Mouse (Mus musculus): ENCODE data around the gene Siah2. TPM values are rescaled to one million over a fixed set of nuclear protein-coding genes. Genes with fewer than 3 reads are reported as not detected.

The Siah2 gene
- polyA plus RNA-seq, 1 experiment from 2014 or later: 7.8 TPM

GRCm38 (mm10) chr3:58691374-58691939 lies 743 bp downstream of the Siah2 start:
- peak overlapping the region; percentile 92 for H3K4me2 ChIP-seq (replicated peaks)
- H3K27me3 ChIP-seq: peaks cover 14% of the 10 kb centered on the region
- no peaks in the 10 kb centered on the region for H3K36me3 ChIP-seq
- peak; percentile 44 for ATAC-seq (ENCODE audit: low FRiP score)
- H3K4me1 ChIP-seq: peaks cover 16% of the 10 kb centered on the region; the same call in 1 of the 2 replicates
- no peaks in the 10 kb centered on the region for H3K9me3 ChIP-seq (replicated peaks)
- peak overlapping the region; percentile 87 for H3K4me3 ChIP-seq
- WGBS: under 1% methylated on average over 47 of the region's 65 CpGs
- H3K27ac ChIP-seq: peak overlapping the region; percentile 86
- peak overlapping the region; percentile 87 for H3K9ac ChIP-seq

- peak overlapping the region; percentile 92 for H3K4me2 ChIP-seq (replicated peaks)
- ATAC-seq (ENCODE audit: low FRiP score): peak; percentile 11; the same call in 1 of the 2 replicates
- no peaks in the 10 kb centered on the region for H3K36me3 ChIP-seq
- peaks cover 14% of the 10 kb centered on the region for H3K27me3 ChIP-seq
- peaks cover 16% of the 10 kb centered on the region; the same call in 1 of the 2 replicates for H3K4me1 ChIP-seq
- peak overlapping the region; percentile 86; the same call in 1 of the 2 replicates for H3K27ac ChIP-seq
- no peaks in the 10 kb centered on the region for H3K9me3 ChIP-seq (replicated peaks)
- H3K4me3 ChIP-seq: peak overlapping the region; percentile 87
- peak overlapping the region; percentile 87 for H3K9ac ChIP-seq
- 1% methylated on average over 23 of the region's 24 CpGs for WGBS
Measured at GRCm38 (mm10) chr3:58690619-58691373, 1.4 kb downstream of the Siah2 start.

GRCm38 (mm10) chr3:58689721-58690120 lies 2.5 kb downstream of the Siah2 start:
- no peak overlapping the region for H3K4me3 ChIP-seq
- no peaks in the 10 kb centered on the region for H3K9me3 ChIP-seq (replicated peaks)
- H3K27ac ChIP-seq: no peak overlapping the region
- no peaks in the 10 kb centered on the region for H3K36me3 ChIP-seq
- no peak overlapping the region for H3K4me2 ChIP-seq (replicated peaks)
- peaks cover 16% of the 10 kb centered on the region; the same call in 1 of the 2 replicates for H3K4me1 ChIP-seq
- peaks cover 14% of the 10 kb centered on the region for H3K27me3 ChIP-seq
- H3K9ac ChIP-seq: no peak overlapping the region
- 46% methylated on average over 3 of the region's 3 CpGs for WGBS
- ATAC-seq (ENCODE audit: low FRiP score): no peak

- peaks cover 16% of the 10 kb centered on the region; the same call in 1 of the 2 replicates for H3K4me1 ChIP-seq
- 83% methylated on average over 7 of the region's 7 CpGs for WGBS
- no peak overlapping the region for H3K9ac ChIP-seq
- no peaks in the 10 kb centered on the region for H3K9me3 ChIP-seq (replicated peaks)
- H3K4me2 ChIP-seq (replicated peaks): no peak overlapping the region
- H3K27ac ChIP-seq: no peak overlapping the region
- no peak overlapping the region for H3K4me3 ChIP-seq
- peaks cover 14% of the 10 kb centered on the region for H3K27me3 ChIP-seq
- no peaks in the 10 kb centered on the region for H3K36me3 ChIP-seq
- ATAC-seq (ENCODE audit: low FRiP score): no peak
Measured at GRCm38 (mm10) chr3:58689105-58689504, 3.1 kb downstream of the Siah2 start.

- ATAC-seq (ENCODE audit: low FRiP score): no peak
- H3K9ac ChIP-seq: no peak overlapping the region
- 91% methylated on average over 4 of the region's 4 CpGs for WGBS
- H3K27ac ChIP-seq: no peak overlapping the region
- H3K9me3 ChIP-seq (replicated peaks): no peaks in the 10 kb centered on the region
- peaks cover 16% of the 10 kb centered on the region; the same call in 1 of the 2 replicates for H3K4me1 ChIP-seq
- no peaks in the 10 kb centered on the region for H3K36me3 ChIP-seq
- no peak overlapping the region for H3K4me3 ChIP-seq
- peaks cover 11% of the 10 kb centered on the region; the same call in 1 of the 2 replicates for H3K27me3 ChIP-seq
- no peak overlapping the region for H3K4me2 ChIP-seq (replicated peaks)
Measured at GRCm38 (mm10) chr3:58688551-58688950, 3.6 kb downstream of the Siah2 start.

- Histone ChIP-seq H3K9ac (no peak overlapping the region), H3K4me3 (no peak overlapping the region), H3K27ac (no peak overlapping the region), H3K4me2 (replicated peaks) (no peak overlapping the region), H3K36me3 (no peaks in the 10 kb centered on the region), H3K9me3 (replicated peaks) (no peaks in the 10 kb centered on the region), H3K27me3 (0 out of 2 replicates have a peak, but pooled peaks cover 4% of the 10 kb centered on the region), H3K4me1 (peaks cover 11% of the 10 kb centered on the region; the same call in 1 of the 2 replicates)
- ATAC-seq (ENCODE audit: low FRiP score): no peak
- WGBS: 79% methylated on average over 2 of the region's 2 CpGs
Measured at GRCm38 (mm10) chr3:58686922-58687284, 5.3 kb downstream of the Siah2 start.

- no peak overlapping the region for H3K4me2 ChIP-seq (replicated peaks)
- ATAC-seq (ENCODE audit: low FRiP score): no peak
- 0 out of 2 replicates have a peak, but pooled peaks cover 4% of the 10 kb centered on the region for H3K27me3 ChIP-seq
- H3K4me1 ChIP-seq: peaks cover 11% of the 10 kb centered on the region; the same call in 1 of the 2 replicates
- H3K9me3 ChIP-seq (replicated peaks): no peaks in the 10 kb centered on the region
- no peak overlapping the region for H3K9ac ChIP-seq
- no peak overlapping the region for H3K27ac ChIP-seq
- WGBS: 87% methylated on average over 7 of the region's 7 CpGs
- H3K36me3 ChIP-seq: no peaks in the 10 kb centered on the region
- H3K4me3 ChIP-seq: no peak overlapping the region
Measured at GRCm38 (mm10) chr3:58686206-58686921, 5.8 kb downstream of the Siah2 start.

GRCm38 (mm10) chr3:58685396-58685795 lies 6.8 kb downstream of the Siah2 start:
- Histone ChIP-seq H3K27ac (no peak overlapping the region), H3K4me2 (replicated peaks) (no peak overlapping the region), H3K4me1 (peaks cover 9% of the 10 kb centered on the region; the same call in 1 of the 2 replicates), H3K9ac (no peak overlapping the region), H3K36me3 (no peaks in the 10 kb centered on the region), H3K27me3 (peaks cover 4% of the 10 kb centered on the region; the same call in 1 of the 2 replicates), H3K9me3 (replicated peaks) (no peaks in the 10 kb centered on the region), H3K4me3 (no peak overlapping the region)
- no peak for ATAC-seq (ENCODE audit: low FRiP score)
- 85% methylated on average over 3 of the region's 3 CpGs for WGBS

- Histone ChIP-seq H3K4me1 (peaks cover 14% of the 10 kb centered on the region), H3K27ac (no peak overlapping the region), H3K27me3 (no peaks in the 10 kb centered on the region; the same call in 1 of the 2 replicates), H3K9ac (no peak overlapping the region), H3K4me3 (no peak overlapping the region), H3K4me2 (replicated peaks) (no peak overlapping the region), H3K9me3 (replicated peaks) (no peaks in the 10 kb centered on the region), H3K36me3 (no peaks in the 10 kb centered on the region)
- no peak for ATAC-seq (ENCODE audit: low FRiP score)
- 88% methylated on average over 7 of the region's 7 CpGs for WGBS
Measured at GRCm38 (mm10) chr3:58683346-58683745, 8.9 kb downstream of the Siah2 start.

GRCm38 (mm10) chr3:58682336-58682735 lies 9.9 kb downstream of the Siah2 start:
- ATAC-seq (ENCODE audit: low FRiP score): no peak
- Histone ChIP-seq H3K4me3 (no peak overlapping the region), H3K36me3 (no peaks in the 10 kb centered on the region), H3K9ac (no peak overlapping the region), H3K4me2 (replicated peaks) (no peak overlapping the region), H3K4me1 (peaks cover 20% of the 10 kb centered on the region), H3K27ac (no peak overlapping the region), H3K9me3 (replicated peaks) (no peaks in the 10 kb centered on the region), H3K27me3 (no peaks in the 10 kb centered on the region; the same call in 1 of the 2 replicates)
- 85% methylated on average over 4 of the region's 4 CpGs for WGBS

- no peak overlapping the region for H3K27ac ChIP-seq
- no peaks in the 10 kb centered on the region; the same call in 1 of the 2 replicates for H3K27me3 ChIP-seq
- no peak overlapping the region for H3K9ac ChIP-seq
- no peak overlapping the region for H3K4me2 ChIP-seq (replicated peaks)
- peaks cover 21% of the 10 kb centered on the region for H3K4me1 ChIP-seq
- no peak overlapping the region for H3K4me3 ChIP-seq
- H3K36me3 ChIP-seq: no peaks in the 10 kb centered on the region
- ATAC-seq (ENCODE audit: low FRiP score): no peak
- WGBS: 67% methylated on average over 2 of the region's 2 CpGs
- no peaks in the 10 kb centered on the region for H3K9me3 ChIP-seq (replicated peaks)
Measured at GRCm38 (mm10) chr3:58681831-58682230, 10.4 kb downstream of the Siah2 start.
